Mouse (Mus musculus): ENCODE measurements around the gene Vrk3.
A peak's percentile ranks its signal among the peaks of the same experiment; 100 is the strongest.

Vrk3 gene

DNA sequence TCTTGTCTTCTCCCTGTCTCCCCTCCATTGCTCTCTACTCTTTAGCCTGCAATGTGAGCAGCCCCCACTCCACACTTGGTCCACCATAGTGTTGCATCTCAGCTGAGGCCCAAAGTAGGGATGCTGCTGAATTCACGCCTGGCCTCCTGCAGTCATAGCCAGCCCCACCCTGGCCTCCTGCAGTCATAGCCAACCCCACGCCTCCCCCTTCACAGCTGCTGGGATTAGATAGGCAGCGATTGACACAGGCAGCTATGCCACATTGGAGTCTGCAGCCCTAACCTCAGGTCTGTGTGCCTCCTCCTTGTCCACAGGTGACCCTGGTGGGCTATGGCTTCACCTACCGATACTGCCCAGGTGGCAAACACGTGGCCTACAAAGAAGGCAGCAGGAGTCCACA, 19.9 kb downstream of the Vrk3 start:
- DNase-seq: no peak

DNA sequence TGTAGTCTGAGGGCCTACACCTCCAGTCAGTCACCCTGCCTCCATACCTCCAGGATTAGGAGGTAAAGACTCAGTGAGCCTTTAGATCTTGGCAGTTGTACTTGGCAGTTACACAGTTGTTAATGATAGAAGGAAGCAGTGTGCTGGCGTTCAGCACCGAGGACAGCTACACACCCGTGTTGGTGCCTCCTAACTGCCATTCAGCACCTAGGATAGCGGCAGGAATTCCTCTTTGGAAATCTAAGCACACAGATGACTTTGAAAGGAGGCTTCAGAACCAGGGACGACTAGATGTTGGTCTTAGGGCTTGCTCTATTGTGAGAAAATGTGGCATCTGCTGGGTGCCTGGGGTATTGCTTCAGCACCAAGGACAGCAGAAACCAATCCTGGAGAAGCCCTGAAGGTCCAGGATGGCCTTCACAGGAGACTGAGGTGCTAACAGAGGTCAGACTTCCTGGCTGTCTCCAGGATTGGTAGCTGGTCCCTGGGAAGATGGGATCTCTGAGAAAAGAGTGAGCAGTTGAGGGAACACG, 21.9 kb downstream of the Vrk3 start:
- no peak for DNase-seq

DNA sequence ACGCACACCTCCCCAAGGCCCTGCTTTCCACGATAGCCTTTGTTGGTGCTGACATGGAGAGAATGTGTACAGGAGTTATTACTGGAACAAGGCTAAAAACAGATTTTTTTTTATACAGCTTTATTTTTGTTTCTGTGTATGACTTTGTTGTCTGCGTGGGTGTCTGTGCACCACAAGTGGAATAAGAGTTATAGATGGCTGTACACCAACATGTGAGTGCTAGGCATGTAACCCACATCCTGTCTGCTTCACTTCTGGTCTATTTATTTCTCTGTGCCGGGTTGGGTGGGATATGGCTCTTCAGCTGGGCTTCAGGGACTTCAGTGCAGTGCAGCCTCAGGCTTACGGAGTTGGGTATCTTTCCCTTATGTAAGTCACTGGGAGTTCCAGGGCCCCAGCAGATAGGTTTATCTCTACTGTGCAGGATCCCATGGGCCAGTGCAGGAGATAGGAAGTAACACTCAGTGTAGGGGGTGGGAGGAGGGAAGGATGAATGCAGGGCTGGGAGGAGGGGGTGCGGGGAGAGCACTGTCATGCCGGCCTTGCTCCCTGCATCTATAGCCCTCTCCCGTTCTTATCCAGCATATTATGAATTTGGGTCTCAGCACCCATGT, 24.5 kb downstream of the Vrk3 start:
- DNase-seq: no peak

DNA sequence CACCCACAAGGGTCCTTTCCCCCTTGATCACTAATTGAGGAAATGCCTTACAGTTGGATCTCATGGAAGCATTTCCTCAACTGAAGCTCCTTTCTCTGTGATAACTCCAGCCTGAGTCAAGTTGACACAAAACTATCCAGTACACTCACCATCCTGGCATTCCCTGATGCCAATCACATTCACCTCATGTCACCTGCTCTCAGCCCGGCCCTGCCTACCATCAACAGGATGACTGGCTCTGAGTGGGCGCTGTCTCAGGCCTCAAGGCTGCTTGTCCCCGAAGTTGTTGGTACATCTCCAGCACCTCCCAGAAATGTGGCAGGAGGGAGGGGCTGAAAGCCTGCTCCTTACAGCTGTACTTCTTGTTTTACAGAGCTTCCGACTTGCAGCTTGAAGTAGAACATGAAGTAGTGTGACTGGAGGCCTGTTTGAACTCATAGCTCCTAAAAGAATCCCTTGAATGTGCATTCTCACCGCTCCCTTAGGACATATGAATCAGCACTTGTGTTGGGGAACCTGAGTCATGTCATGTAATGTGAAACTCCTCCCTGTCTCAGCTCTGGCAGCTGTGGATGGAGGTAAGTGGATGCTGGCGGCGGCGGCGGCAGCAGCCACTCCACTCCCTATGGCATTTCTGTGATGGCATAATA, 28.8 kb downstream of the Vrk3 start:
- DNase-seq: no peak

DNA sequence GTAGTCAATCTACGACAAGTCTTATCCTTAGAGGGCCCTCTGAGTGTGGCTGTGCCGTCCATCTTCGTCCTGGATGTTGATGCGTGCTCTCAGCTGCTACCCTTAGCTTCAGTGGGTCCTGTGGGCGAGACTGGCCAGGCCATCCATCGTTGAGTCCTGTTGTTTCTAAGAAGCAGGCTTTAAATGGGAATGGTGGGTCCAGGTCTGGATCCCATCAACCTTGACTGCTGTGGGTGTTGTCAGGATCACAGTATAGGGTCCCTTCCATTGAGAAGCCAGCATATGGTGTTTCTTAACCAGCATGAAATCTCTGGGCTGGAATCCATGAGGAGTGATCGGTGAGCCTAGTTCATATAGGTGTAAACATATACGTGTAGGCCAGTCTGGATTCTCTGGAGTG, 31.9 kb downstream of the Vrk3 start:
- no peak for DNase-seq

DNA sequence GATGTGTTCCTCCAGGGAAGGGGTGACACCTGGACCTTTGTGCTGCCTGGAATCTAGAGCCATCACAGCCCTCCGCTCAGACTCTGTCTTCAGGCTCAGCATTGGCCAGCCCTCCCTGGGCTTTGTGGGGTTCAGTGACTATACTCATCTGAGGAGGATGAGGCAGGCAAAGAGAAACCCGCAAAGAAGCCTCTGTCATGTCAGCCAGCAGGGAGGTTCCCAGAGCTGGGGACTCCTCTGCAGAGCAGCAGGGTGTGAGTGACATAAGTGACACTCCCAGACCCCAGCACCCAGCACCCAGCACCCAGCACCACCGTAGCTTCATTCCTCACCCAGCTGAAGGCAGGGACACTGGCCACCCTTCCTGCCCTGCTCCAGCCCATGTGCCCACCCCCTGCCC, 41.3 kb downstream of the Vrk3 start:
- DNase-seq: no peak

DNA sequence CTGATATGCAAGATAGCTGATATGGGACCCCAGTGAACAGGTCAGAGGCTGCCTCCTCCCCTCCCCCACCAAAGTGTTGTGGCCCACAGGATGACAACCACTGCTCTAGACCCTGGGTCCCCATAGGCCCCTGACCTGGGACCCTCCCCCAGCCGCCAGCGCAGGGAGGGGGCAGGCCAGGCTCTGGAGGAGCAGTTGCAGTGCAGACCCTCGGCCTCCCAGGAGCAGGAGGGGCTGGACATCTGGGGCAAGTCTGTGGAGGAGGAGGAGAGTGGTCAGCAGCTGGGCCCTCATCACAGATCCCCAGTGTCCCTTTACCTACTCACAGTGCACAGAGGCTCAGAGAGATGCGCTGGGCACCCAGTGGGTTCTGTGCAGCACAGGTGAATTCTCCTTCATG, 41.9 kb downstream of the Vrk3 start:
- DNase-seq: no peak

DNA sequence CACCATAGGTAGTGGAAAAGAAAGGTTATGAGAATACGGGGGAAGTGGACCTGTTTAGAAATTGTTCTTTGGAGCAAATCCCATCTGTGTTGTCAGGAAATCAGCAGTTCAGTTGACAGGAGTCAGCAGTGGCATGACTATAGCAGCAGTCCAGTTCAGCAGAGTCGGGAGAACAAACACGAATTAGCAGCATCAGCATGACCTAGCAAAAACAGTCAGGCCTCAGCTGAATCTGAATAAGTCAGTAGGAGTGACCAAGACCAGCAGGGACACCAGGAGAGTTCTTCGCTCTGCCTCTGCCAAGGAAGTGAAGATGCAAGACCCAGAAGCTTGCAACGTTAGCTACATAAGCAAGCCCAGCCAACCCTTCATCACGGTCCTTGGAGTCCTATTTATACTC, 44.6 kb downstream of the Vrk3 start:
- DNase-seq: no peak

DNA sequence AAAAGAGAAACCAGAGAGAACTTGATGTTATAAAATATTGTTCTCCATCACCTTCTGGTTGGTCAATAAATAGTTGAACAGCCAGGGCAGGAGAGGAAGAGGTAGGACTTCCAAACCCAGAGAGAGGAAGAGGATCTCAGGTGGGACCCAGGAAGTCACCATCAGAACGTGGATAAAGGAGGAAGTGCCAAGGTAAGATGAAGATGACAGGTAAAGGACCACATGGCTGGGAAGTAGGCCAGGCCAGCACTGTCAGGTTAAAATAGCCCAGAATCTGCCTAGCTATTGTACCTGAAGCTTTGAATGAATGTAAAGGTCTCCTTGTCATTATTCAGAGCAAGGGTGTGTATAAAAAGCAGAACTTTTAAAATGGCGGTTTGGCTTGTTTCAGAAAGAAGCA, 60.7 kb downstream of the Vrk3 start:
- DNase-seq: no peak

DNA sequence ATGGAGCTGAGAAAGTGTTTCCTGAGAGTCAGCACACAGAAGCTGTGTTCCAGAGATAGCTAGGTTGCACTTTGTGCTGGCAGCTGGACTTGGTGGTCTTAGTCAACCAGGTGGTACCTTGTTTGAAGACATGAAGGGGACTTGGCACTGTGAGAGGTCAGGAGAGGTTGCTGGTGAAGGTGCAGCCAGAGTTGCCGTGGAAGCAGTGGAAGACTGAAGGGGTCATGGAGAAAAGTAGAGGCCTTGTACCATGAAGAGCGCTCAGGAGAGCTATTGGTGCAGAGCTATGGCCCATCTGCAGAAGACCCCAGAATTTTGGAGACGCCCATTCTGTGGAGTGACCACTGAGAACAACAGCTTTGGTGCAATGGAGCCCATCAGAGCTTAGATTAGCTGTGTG, 61.3 kb downstream of the Vrk3 start:
- no peak for DNase-seq

DNA sequence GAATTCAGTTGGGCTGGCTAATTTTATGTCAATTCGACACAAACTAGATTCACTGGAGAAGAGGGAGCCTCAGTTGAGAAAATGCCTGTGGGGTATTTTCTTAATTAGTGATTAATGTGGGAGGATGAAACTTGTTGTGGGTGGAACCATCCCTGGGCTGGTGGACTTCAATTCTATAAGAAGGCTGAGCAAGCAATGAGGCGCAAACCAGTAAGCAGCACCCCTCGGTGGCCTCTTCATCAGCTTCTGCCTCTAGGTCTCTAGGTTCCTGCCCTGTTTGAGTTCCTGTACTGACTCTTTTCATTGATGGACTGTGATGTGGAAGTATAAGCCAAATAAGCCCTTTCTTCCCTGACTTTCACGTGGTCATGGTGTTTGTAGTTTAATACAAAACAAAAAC, 62.2 kb downstream of the Vrk3 start:
- no peak for DNase-seq

DNA sequence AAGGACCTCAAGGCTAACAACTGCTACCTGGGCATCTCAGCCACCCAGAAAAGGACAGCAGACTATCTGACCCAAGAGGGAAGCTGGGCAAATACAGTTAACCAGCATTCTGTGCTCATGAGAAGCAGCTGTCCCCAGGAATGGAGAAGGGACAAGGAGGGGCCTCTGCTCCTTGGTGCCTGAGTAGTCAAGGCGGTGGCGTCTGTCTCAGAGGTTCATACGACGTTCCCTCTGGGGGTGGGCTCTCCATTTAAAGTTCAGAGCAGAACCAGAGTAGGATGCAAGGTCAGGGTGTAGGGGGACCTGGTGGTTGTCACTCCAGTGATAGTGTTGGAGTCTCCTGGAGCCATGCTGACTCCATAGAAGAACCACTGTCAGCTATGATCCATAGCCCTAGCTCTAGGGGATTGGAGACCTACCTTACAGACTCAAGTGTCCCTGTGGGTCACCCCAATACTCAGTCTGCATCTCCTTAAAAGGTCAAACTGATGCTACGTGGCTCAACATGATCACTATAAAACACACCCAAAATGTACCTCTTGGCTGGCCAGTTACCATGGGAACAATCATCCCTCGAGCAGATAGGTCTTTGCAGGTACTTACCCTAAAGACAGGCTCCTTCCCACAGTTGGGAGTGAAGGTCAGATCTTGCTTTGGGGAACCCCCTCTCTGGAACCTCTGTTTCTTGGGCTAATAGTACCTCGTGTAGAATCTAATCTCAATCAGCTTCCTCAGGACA, 62.8 kb downstream of the Vrk3 start:
- no peak for DNase-seq

DNA sequence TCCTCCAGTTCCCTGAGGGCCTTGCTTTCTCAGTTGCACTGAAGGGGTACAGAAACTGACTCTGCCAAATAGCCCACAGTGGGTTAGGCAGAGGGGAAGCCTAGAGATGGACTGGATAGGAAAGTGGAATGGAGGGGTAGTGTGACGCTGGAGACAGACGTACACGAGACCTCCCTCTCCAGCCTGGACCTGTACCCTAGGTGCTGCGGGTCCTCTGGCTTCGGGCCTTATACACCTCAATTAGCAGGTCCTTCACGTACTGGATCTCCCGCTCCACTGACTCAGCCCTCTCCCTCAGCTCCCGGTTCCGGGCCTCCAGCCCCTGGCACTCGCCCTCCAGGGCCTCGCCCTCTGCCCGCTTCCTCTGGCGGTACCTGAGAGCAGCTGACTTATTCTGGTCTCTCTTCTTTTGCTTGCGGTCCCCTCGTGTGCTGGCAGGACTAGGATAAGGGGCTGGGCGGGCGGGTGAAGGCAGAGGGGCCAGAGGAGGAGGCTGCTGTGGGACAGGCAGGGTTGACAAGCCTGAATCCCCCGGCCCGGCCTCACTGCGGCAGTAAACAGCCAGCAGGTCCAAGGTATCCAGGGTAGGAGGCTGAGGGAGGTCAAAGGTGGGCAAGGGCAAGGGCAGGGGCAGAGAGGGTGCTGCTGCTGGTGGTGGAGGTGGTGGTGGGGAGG, 64.6 kb downstream of the Vrk3 start:
- DNase-seq: no peak

DNA sequence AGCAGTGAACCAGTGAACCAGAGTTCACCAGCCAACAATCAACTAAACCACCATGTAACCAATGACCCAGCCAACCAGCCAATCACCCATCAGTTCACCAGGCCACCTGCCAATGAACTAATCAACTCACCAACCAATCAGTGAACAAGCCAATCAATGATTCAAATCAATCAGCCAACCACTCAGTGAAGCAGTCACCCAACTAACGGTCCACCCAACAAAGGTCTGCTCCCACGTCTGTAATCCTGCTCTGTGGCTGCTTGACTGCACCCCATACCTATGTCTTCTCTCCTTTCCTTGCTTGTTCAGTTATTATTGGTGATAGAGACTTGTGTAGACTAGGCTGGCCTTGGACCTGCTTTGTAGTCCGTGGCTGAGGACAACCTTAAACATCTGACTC, 65.8 kb downstream of the Vrk3 start:
- DNase-seq: no peak

DNA sequence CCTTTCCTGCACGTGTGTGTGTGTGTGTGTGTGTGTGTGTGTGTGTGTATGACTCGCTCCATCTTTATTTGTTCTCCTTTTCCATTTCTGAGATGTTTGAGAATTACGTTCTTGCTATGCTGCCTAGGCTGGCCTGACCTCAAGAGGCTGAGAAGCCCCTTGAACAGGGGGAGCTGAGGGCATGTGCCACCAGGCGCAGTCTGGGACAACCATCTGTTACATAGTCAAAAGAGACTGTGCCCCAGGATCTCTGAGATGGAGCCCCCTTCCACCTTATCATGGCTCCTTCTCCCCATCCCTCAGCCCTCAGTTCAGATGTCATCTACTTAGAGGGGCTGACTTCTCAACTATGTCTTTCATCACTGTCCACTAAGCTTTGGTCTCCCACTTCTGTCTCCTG, 66.2 kb downstream of the Vrk3 start:
- DNase-seq: no peak

DNA sequence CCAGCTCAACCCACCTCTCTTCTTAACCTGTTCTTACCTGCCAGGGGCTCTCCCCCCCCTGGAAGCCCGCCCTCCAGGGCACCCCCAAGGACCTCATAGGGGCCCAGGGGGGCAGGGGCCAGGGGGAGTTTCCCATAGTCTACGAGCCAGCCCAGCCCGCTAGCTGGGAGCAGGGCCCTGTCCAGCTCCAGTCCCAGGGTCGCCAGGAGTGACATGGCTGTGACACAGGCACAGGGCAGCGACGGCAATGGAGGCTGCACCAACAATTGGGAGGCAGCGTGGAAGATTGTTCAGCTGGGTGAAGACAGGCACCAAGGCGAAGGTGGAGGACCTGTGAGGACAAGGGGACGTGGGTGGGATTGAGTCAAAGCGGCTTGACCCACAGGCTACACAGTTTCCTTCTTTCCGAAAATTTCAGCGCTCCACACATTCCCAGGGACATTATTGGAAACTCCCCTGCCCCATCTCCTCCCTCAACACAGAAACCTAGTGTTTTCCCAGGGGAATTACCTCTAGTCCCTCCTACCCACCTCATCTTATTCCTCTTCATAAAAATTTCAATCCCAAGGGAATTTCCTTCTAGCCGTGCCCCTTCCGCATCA, 66.8 kb downstream of the Vrk3 start:
- DNase-seq: no peak

DNA sequence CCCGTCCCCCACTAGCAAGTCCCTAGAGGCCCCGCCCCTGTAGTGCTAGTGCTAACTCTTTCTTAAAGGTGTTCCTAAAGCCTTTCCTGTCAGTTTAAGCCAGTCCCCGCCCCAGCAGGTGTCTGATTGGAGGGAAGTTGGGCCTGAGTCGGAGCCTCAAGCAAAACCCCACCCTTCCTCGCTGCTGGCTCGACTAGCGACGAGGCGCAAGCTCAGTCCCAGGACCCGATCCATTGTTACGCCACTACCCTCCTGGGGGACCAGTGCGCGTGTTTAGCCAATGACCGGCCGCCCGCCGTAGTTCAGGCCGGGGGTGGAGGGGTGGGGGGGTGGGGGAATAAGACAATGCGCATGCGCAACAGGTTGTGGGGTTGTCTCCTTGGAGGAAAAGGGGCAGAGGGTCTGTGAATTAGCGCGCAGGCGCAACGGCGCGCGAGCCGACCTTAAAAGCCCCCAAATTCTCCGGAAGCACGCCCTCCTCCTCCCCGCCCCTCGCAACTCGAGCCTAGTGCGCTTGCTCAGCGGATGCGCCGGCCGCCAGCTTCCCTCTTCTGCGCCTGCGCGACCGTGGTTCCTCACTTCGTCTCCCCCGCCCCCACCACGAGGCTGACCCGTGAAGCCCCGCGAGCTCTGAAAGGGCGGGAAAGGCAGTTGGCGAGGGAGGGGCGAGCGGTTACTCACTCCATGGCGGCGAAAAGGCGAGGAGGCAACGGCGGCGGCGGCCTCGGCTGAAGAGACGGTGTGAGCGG, 67.7 kb downstream of the Vrk3 start, which contains the start of the genes Nup62 and Il4i1:
Gene Nup62 (plus strand): TSS at position 368 of the 749 bp plus-strand sequence.
Gene Il4i1 (plus strand): TSS at position 667 of the 749 bp plus-strand sequence.
- DNase-seq: peak; percentile 99

DNA sequence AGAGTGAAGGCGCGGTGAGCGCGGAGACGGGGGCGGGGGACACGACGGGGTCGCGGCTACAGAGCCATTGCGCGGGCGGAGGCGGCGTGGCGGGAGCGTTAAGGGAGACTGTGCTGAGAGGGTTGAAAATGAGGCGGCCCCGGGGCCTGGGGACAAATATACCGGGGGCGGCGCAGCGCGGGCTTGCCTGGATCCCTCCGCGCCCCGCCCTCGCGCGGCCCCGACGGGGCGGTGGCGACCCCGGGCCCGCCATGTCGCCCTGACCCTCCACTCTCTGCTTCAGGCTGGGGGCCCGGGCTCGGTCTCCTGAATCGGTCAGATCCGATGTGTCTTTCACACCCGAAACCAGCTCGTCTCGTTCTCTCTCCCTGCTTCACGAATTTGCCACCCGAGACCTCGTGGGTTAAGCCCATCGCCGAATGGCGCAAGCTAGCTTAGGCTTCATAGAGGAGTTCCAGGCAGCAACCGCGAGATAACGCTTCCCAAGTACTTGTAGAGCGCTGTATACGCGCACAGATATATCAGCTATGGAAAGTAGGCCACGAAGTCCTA, 68.3 kb downstream of the Vrk3 start, which contains the start of gene Atf5:
Gene Atf5 (minus strand): TSS at position 189 of the 552 bp plus-strand sequence.
- DNase-seq: no peak

DNA sequence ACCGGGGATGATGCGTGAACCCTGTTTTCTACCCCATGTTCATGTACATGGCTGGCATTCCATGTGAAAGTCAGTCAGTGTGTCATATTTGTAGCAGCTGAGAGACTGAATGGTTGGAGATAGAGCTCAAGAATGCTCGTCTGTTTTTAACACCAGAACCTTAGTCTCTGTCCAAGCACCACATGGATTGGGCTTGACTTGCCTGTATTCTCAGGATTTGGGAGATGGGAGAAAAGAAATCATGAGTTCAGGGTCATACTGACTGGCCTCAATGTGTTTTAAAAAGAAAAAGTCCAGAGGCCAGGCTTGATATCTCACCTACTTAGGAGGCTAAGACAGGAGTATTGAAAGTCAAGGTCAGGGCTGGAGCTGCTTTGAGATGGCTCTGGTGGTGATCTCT, 69.2 kb downstream of the Vrk3 start:
- no peak for DNase-seq

DNA sequence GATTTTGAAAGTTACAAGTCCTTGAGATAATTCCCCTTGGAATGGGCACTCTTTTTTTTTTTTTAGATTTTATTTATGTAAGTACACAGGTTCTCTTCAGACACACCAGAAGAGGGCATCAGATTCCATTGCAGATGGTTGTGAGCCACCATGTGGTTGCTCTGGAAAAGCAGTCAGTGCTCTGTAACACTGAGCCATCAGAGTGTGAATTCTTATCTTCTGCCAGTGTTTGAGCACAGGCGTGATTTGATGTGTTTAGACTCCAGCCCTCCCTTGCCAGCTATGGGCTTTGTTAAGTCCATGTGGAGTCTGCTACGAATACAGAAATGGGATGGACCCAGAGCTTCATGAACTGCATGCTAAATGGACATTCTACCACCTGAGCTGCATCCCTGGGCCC, 70.0 kb downstream of the Vrk3 start:
- DNase-seq: no peak

DNA sequence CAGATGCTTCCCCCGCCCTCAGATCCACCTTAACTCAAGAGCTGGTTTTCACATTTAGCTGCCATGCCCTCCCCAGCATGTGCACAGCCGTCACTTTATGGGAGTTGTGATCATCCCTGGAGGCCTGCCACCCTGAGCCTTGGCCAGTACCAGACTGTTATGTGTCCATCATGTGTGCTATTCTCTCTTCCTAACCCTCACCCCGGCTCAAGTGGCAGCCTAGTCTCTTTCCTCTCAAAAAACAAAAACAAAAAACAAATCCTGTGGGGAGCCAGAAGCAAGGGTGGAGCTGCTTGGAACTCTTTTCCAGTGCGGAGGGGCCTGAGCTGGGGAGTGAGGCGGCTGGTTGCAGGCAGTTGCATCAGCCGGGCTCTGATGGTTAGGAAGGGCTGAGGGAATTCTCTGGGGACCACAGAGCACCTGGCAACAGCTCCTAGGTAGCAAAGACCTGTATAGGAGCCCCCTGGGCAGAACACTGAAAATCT, 70.6 kb downstream of the Vrk3 start:
- DNase-seq: no peak

DNA sequence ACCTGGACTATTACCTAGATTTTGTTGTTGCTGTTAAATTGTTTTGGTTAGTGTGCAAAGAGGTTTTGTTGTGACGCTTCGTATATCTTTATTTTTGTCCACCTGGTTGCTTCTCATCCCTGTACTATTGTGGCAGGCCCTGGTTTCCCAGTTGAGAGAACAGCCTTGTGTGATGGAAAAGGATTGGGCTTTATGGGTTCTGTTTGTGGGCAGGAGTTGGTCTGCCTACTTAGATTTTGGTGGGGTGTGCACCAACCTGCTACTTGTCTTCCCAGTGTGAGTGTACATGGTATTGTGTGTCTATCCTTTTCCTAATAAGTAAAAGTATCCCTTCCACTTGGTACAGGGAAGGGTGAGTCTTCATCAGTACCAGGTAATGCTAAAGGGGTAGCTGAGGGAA, 71.2 kb downstream of the Vrk3 start:
- no peak for DNase-seq

Data from layer of hippocampus, adult 9-11 months (tissue).